Mouse (Mus musculus) MEL (cell line): ENCODE data around the gene Hnrnpu.

Experiments
- CTCF ChIP-seq, 3 experiments: IDR thresholded peaks in 2 of 3; conservative IDR thresholded peaks in 1 of 3; 2 replicates each; pipeline ENCODE4 v1.5.1; 2011 to 2012; ENCODE audit warnings: low read length in 3 of 3, low read depth in 2 of 3, mild to moderate bottlenecking in 2 of 3, improper control_type of control experiment in 1 of 3, inconsistent platforms in 1 of 3, mixed read lengths in 1 of 3, moderate library complexity in 1 of 3; ENCODE audit not compliant: control insufficient read depth in 1 of 3, insufficient read depth in 1 of 3, poor library complexity in 1 of 3, severe bottlenecking in 1 of 3
- EP300 ChIP-seq, 2 experiments: IDR thresholded peaks; 2 replicates each; pipeline ENCODE4 v1.6.1; 2011; ENCODE audit warnings: improper control_type of control experiment in 2 of 2, low read length in 2 of 2, low read depth in 1 of 2, mild to moderate bottlenecking in 1 of 2
- HCFC1 ChIP-seq: IDR thresholded peaks from 2 replicates; pipeline ENCODE4 v1.6.1; 2012; ENCODE audit warnings: low read depth, mild to moderate bottlenecking, inconsistent platforms, low read length, improper control_type of control experiment, moderate library complexity
- TAL1 ChIP-seq: IDR thresholded peaks from 2 replicates; pipeline ENCODE4 v1.6.1; 2012; ENCODE audit warnings: mild to moderate bottlenecking, inconsistent platforms, low read length, moderate library complexity, mixed read lengths
- TBP ChIP-seq: IDR thresholded peaks from 2 replicates; pipeline ENCODE4 v1.8.0; 2011; ENCODE audit warnings: low read depth, low read length, improper control_type of control experiment
- TCF12 ChIP-seq: IDR thresholded peaks from 2 replicates; pipeline ENCODE4 v1.6.1; 2014; ENCODE audit warnings: low read depth, mild to moderate bottlenecking, inconsistent platforms, low read length, improper control_type of control experiment, moderate library complexity
- ZC3H11A ChIP-seq: IDR thresholded peaks from 2 replicates; pipeline ENCODE4 v1.6.1; 2012; ENCODE audit warnings: low read depth, mild to moderate bottlenecking, inconsistent platforms, low read length, improper control_type of control experiment

DNA sequence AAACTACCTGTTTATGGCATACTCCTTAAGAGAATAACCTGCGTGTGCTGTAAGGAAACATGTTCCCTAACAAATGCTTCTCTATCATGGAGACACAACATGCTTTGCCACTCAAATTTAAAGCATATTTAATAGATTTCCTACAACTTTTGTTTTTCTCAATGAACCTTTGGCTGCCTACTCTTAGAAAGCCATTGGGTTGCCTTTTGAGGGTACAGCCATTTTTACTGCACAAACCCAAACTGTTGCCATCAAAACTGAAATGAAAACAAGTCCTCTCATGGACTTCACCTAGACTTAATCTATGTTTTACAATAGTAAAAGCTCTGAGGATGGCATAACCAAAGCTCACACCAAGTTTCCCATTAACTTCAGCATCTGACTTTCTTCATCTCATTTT is 13.0 kb downstream of the Hnrnpu start:
- TF ChIP-seq CTCF (IDR thresholded peaks at IDR 0.05 in 2 of 3, conservative IDR thresholded peaks at IDR 0.05 in 1 of 3; ENCODE audit: control insufficient read depth in 1 of 3, insufficient read depth in 1 of 3, low read depth in 2 of 3, low read length in 3 of 3, poor library complexity in 1 of 3, severe bottlenecking in 1 of 3) (no peak), EP300 (IDR thresholded peaks at IDR 0.05; ENCODE audit: low read depth in 1 of 2, low read length in 2 of 2) (no peak), TCF12 (no peak), HCFC1 (no peak), ZC3H11A (no peak), TAL1 (no peak), TBP (no peak)
